Mouse (Mus musculus): ENCODE results near the gene Eef2.
A peak's percentile ranks its signal among the peaks of the same experiment; 100 is the strongest.
"Not testable (repeated sequence)": the region's sequence is repeated elsewhere in the genome, so short reads cannot be mapped to it uniquely, and the experiment has no call there.

Eef2 gene

GRCm38 (mm10) chr10:81223731-81224130 lies 47.3 kb downstream of the Eef2 start:
- not testable (repeated sequence) for H3K27me3 ChIP-seq (ENCODE audit: control insufficient read depth, insufficient read depth, low read length, poor library complexity, severe bottlenecking); H3K36me3 ChIP-seq (ENCODE audit: control insufficient read depth, insufficient read depth, low read length, poor library complexity, severe bottlenecking); DNase-seq (ENCODE audit: low read depth, low spot score)

DNA sequence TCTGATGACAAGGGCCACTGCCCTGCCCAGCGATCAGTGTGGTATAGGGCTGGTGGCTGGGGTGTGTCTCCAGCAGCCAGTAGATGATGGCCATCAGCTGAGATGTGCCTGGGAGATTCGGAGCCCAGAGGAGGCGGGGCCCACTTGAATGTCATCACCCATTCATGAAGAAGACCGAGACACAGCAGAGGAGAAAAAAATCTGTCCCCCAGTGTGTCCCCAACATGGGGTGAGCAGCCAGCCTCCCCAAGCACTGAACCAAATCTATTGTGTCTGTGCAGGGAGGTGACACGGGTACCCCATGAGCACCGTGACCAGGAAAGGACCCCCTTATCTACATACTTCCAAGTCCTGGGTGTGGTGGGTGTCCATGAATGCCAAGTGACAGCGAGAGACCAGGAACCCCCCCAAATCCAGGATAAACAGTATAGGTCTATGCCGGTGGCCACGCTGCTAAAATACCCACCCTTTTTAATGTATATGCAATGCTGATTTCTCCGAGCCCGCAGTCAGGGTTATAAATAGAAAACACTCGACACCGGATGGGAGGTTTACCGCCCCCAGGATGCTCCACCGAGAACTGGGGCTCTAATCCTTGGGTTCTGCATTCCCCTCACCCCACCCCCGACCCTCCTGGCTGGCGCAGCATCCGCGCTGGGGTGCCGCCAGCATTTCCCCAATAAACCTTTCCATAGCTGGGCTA lies 53.5 kb downstream of the Eef2 start:
- H3K36me3 ChIP-seq (ENCODE audit: control insufficient read depth, insufficient read depth, low read length, poor library complexity, severe bottlenecking): no peaks in the 10 kb centered on the region
- no peaks in the 10 kb centered on the region for H3K27me3 ChIP-seq (ENCODE audit: control insufficient read depth, insufficient read depth, low read length, poor library complexity, severe bottlenecking)
- DNase-seq (ENCODE audit: low read depth, low spot score): no peak

DNA sequence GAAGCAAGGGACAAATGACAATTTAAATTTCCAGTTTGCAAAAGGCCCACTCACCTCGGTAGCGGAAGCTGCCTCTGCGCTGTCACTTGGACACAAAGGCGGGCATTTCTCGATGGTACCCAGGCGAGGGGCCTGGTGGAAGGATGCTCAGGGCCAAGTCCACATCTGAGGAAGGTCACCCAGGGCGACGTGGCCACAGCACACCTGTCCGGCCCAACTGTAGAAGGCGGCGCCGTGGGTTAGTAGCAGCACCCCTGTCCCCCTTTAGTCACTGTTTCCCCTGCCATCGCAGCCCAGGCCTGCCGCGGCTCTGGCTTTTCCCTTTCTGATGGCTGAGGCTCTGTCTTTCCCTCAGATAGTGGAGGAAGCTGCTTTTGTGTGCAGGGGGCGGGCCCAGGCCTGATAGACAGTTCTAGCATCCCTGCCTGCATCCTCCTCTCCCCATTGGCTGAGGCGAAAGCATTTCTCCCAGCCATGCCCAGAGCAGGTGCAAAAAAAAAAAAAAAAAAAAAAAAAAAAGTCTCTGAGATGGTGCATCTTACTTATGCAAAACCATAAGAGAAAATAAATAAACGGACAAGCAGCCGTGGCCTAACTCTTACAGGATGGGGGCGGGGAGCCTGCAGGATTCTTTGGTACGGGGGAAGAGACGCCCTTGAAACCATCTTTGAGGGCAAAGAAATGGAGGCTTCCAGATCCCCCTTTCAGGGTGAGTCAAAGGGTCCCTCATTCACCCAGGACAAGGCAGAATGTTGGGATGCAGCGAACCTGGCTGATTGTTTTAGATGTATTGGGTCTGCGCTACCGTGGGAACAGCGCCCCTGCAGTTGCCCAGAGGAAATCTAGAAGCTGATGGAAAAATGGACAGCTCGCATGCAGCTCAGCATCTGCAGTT lies 54.3 kb downstream of the Eef2 start, which contains the start of gene Atcay:
Atcay (minus strand) TSS at position 396 of the 895 bp plus-strand sequence.
- H3K27me3 ChIP-seq (ENCODE audit: control insufficient read depth, insufficient read depth, low read length, poor library complexity, severe bottlenecking): no peaks in the 10 kb centered on the region
- H3K36me3 ChIP-seq (ENCODE audit: control insufficient read depth, insufficient read depth, low read length, poor library complexity, severe bottlenecking): no peaks in the 10 kb centered on the region
- peak; percentile 46 for DNase-seq (ENCODE audit: low read depth, low spot score)

GRCm38 (mm10) chr10:81231436-81231835 lies 55.0 kb downstream of the Eef2 start:
- no peak for DNase-seq (ENCODE audit: low read depth, low spot score)
- Histone ChIP-seq H3K36me3 (ENCODE audit: control insufficient read depth, insufficient read depth, low read length, poor library complexity, severe bottlenecking) (no peaks in the 10 kb centered on the region), H3K27me3 (ENCODE audit: control insufficient read depth, insufficient read depth, low read length, poor library complexity, severe bottlenecking) (no peaks in the 10 kb centered on the region)

Data from splenic B cell, adult 2 months (primary cell).